Mouse (Mus musculus): ENCODE data around the gene Il12rb2.

DNA sequence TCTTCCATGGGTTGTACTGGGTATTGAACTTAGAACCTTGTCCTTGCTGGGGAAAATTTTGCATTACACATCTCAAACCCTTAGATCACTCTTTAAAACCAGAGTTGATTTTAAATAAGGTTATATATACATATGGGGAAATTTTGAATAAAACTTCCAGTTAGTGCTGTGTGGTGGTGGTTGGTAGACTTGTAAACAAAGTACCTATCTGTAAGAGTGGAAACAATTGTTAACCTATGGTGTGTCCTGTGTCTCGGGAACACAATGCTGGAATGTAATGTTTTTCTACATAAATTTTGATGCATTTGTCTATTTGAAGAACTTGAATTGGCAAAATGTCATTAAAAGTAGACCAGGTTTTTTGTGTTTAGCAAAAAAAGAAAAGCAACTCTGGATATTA is 107.0 kb downstream of the Il12rb2 start:
- TF ChIP-seq POLR2A (IDR thresholded peaks at IDR 0.05; ENCODE audit: insufficient read depth, low read length), result no peak
- TF ChIP-seq CTCF (IDR thresholded peaks at IDR 0.05; ENCODE audit: low read depth, low read length), result no peak
- no peak for TF ChIP-seq EP300 (IDR thresholded peaks at IDR 0.05; ENCODE audit: insufficient read depth, low read depth, low read length)

Data from ES-Bruce4 (cell line).